Mouse (Mus musculus): ENCODE results near the gene Fam114a1. TPM values are rescaled to one million over a fixed set of nuclear protein-coding genes. Genes with fewer than 3 reads are reported as not detected.
A peak's percentile ranks its signal among the peaks of the same experiment; 100 is the strongest.

Gene Fam114a1
- polyA plus RNA-seq, 1 experiment from 2014 or later, result 30.5 TPM

DNA sequence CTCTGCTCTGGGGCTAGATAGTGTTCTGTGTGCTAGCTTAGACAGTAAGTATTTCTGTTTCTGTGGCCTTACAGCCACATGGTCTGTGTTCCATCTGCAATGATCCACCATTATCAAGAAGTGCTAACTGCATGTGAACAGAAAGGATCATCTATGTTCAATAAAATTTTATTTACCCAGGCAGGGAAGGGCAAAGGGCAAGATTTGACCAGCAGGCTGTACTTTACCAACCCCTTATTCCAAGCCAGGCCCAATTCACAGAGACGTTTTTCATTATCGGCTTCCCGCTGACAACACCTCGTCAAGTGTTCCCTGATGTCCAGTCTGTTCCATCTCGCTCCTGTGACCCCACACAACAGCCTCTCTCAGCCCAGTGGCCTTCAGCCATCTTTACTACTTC lies 5.2 kb downstream of the Fam114a1 start:
- Histone ChIP-seq H3K27me3 (replicated peaks; ENCODE audit: control insufficient read depth, insufficient read depth, low read length) (no peaks in the 10 kb centered on the region), H3K36me3 (ENCODE audit: control insufficient read depth, insufficient read depth) (peaks cover 5% of the 10 kb centered on the region; the same call in 1 of the 2 replicates), H3K4me1 (replicated peaks; ENCODE audit: control insufficient read depth, insufficient read depth, low read length) (no peaks in the 10 kb centered on the region), H3K9me3 (ENCODE audit: control insufficient read depth) (no peaks in the 10 kb centered on the region), H3K4me3 (ENCODE audit: low read depth, low read length) (no peak overlapping the region), H3K9ac (ENCODE audit: low read depth, low read length) (no peak overlapping the region), H3K4me2 (replicated peaks; ENCODE audit: low read depth) (0 out of 2 replicates have a peak overlapping the region, but pooled peaks have one; percentile 13), H3K27ac (ENCODE audit: low read depth, low read length) (no peak overlapping the region)
- TF ChIP-seq CTCF (IDR thresholded peaks at IDR 0.05; ENCODE audit: low read depth), result no peak
- WGBS, result 50% methylated on average over 5 of the region's 5 CpGs
- ATAC-seq, result no peak

DNA sequence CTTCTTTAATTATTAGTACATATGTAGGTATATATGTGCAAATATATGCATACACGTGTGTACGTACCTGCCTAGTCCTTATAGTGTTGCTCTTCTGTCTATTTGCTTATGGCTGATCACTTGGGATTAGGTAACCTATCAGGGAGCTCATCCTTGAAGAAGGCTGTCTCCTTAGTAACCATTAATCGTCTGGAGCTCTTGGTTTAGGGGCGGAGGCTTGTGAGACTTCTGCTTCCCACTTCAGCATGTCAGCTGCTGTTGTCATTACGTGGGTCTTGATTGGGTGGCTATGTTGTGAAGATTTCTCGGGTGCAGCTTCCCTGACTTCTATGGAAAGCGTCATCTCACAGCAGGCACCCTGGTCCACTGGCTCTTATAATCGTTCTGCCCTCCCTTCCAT lies 7.3 kb downstream of the Fam114a1 start:
- ATAC-seq, result no peak
- H3K27ac ChIP-seq (ENCODE audit: low read depth, low read length), result no peak overlapping the region
- no peak overlapping the region for H3K4me3 ChIP-seq (ENCODE audit: low read depth, low read length)
- no peak overlapping the region for H3K4me2 ChIP-seq (replicated peaks; ENCODE audit: low read depth)
- H3K27me3 ChIP-seq (replicated peaks; ENCODE audit: control insufficient read depth, insufficient read depth, low read length), result no peaks in the 10 kb centered on the region
- peaks cover 19% of the 10 kb centered on the region for H3K36me3 ChIP-seq (ENCODE audit: control insufficient read depth, insufficient read depth)
- WGBS, result 71% methylated on average over 8 of the region's 8 CpGs
- H3K4me1 ChIP-seq (replicated peaks; ENCODE audit: control insufficient read depth, insufficient read depth, low read length), result no peaks in the 10 kb centered on the region
- TF ChIP-seq CTCF (IDR thresholded peaks at IDR 0.05; ENCODE audit: low read depth), result no peak
- H3K9ac ChIP-seq (ENCODE audit: low read depth, low read length), result no peak overlapping the region
- no peaks in the 10 kb centered on the region for H3K9me3 ChIP-seq (ENCODE audit: control insufficient read depth)

- 65% methylated on average over 7 of the region's 7 CpGs for WGBS
- H3K27me3 ChIP-seq (replicated peaks; ENCODE audit: control insufficient read depth, insufficient read depth, low read length), result no peaks in the 10 kb centered on the region
- H3K4me1 ChIP-seq (replicated peaks; ENCODE audit: control insufficient read depth, insufficient read depth, low read length), result no peaks in the 10 kb centered on the region
- no peak overlapping the region for H3K4me2 ChIP-seq (replicated peaks; ENCODE audit: low read depth)
- H3K9ac ChIP-seq (ENCODE audit: low read depth, low read length), result no peak overlapping the region
- no peak for ATAC-seq
- no peak overlapping the region; the same call in 1 of the 2 replicates for H3K27ac ChIP-seq (ENCODE audit: low read depth, low read length)
- no peaks in the 10 kb centered on the region for H3K9me3 ChIP-seq (ENCODE audit: control insufficient read depth)
- no peak for TF ChIP-seq CTCF (IDR thresholded peaks at IDR 0.05; ENCODE audit: low read depth)
- H3K36me3 ChIP-seq (ENCODE audit: control insufficient read depth, insufficient read depth), result peaks cover 19% of the 10 kb centered on the region
- H3K4me3 ChIP-seq (ENCODE audit: low read depth, low read length), result no peak overlapping the region
These were observed 16.1 kb downstream of the Fam114a1 start for GRCm38 (mm10) chr5:64985971-64986370.

- Histone ChIP-seq H3K9me3 (ENCODE audit: control insufficient read depth) (no peaks in the 10 kb centered on the region), H3K36me3 (ENCODE audit: control insufficient read depth, insufficient read depth) (peaks cover 3% of the 10 kb centered on the region; the same call in 1 of the 2 replicates)
- WGBS, result 93% methylated on average over 1 of the region's 1 CpGs
These were observed 20.1 kb downstream of the Fam114a1 start for GRCm38 (mm10) chr5:64989940-64990339.

GRCm38 (mm10) chr5:64992540-64992939 lies 22.7 kb downstream of the Fam114a1 start:
- Histone ChIP-seq H3K4me3 (ENCODE audit: low read depth, low read length) (no peak overlapping the region), H3K9me3 (ENCODE audit: control insufficient read depth) (no peaks in the 10 kb centered on the region), H3K4me1 (replicated peaks; ENCODE audit: control insufficient read depth, insufficient read depth, low read length) (no peaks in the 10 kb centered on the region), H3K36me3 (ENCODE audit: control insufficient read depth, insufficient read depth) (peaks cover 14% of the 10 kb centered on the region), H3K27me3 (replicated peaks; ENCODE audit: control insufficient read depth, insufficient read depth, low read length) (no peaks in the 10 kb centered on the region), H3K9ac (ENCODE audit: low read depth, low read length) (no peak overlapping the region), H3K27ac (ENCODE audit: low read depth, low read length) (no peak overlapping the region), H3K4me2 (replicated peaks; ENCODE audit: low read depth) (no peak overlapping the region)
- TF ChIP-seq CTCF (IDR thresholded peaks at IDR 0.05; ENCODE audit: low read depth), result peak; percentile 61
- ATAC-seq, result peak; percentile 79
- WGBS, result 45% methylated on average over 8 of the region's 8 CpGs

More at GRCm38 (mm10) chr5:64989940-64990339, 20.1 kb downstream of the Fam114a1 start:
- TF ChIP-seq CTCF (IDR thresholded peaks at IDR 0.05; ENCODE audit: low read depth), result no peak
- ATAC-seq, result no peak
- no peak overlapping the region for H3K9ac ChIP-seq (ENCODE audit: low read depth, low read length)
- no peak overlapping the region for H3K27ac ChIP-seq (ENCODE audit: low read depth, low read length)
- no peak overlapping the region for H3K4me3 ChIP-seq (ENCODE audit: low read depth, low read length)
- no peaks in the 10 kb centered on the region for H3K27me3 ChIP-seq (replicated peaks; ENCODE audit: control insufficient read depth, insufficient read depth, low read length)
- no peak overlapping the region for H3K4me2 ChIP-seq (replicated peaks; ENCODE audit: low read depth)
- no peaks in the 10 kb centered on the region for H3K4me1 ChIP-seq (replicated peaks; ENCODE audit: control insufficient read depth, insufficient read depth, low read length)

DNA sequence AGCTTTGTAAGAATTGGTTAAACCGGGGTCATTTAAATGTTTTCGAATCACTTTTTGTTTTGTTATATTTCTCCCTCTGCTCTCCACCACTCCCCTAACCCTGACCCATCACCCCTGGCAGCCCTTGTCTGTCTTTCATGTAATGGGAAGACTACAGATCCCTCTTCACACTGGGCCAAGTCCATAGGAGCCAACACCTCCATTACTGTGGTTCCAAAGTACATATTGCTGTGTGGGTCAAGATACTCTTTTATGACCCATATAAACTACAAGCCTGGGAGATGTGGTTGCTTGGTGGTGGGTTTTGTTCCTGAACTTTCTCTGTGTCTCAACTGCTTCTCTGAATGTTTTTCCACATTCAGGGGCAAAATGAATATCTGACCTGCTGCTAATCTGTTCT lies 25.5 kb downstream of the Fam114a1 start:
- WGBS, result 97% methylated on average over 2 of the region's 2 CpGs
- no peak overlapping the region for H3K9ac ChIP-seq (ENCODE audit: low read depth, low read length)
- no peak overlapping the region for H3K4me2 ChIP-seq (replicated peaks; ENCODE audit: low read depth)
- H3K36me3 ChIP-seq (ENCODE audit: control insufficient read depth, insufficient read depth), result peaks cover 25% of the 10 kb centered on the region
- ATAC-seq, result peak; percentile 57; the same call in 1 of the 2 replicates
- no peak overlapping the region for H3K4me3 ChIP-seq (ENCODE audit: low read depth, low read length)
- H3K4me1 ChIP-seq (replicated peaks; ENCODE audit: control insufficient read depth, insufficient read depth, low read length), result no peaks in the 10 kb centered on the region
- H3K9me3 ChIP-seq (ENCODE audit: control insufficient read depth), result no peaks in the 10 kb centered on the region
- no peaks in the 10 kb centered on the region for H3K27me3 ChIP-seq (replicated peaks; ENCODE audit: control insufficient read depth, insufficient read depth, low read length)
- peak overlapping the region; percentile 37; the same call in 1 of the 2 replicates for H3K27ac ChIP-seq (ENCODE audit: low read depth, low read length)
- TF ChIP-seq CTCF (IDR thresholded peaks at IDR 0.05; ENCODE audit: low read depth), result no peak

All from intestine, postnatal 0 days (tissue).